Mouse (Mus musculus) kidney, embryonic 16.5 days (tissue): Measurements from ENCODE around the gene Wnt6. TPM values are rescaled to one million over a fixed set of nuclear protein-coding genes. Genes with fewer than 3 reads are reported as not detected.

Experiments used
- ATAC-seq: fragments of 200-750 bp; cut with Nextera tagmentation; 2 replicates; pipeline ENCODE4 v1.8.0; 2017; ENCODE audit warnings: moderate TSS enrichment; ENCODE audit not compliant: low FRiP score, low TSS enrichment
- H3K27ac ChIP-seq: fragments of 300-500 bp; sonication (generic); 2 replicates; pipeline ENCODE4 v1.5.1; 2014; ENCODE audit warnings: low read length
- H3K27me3 ChIP-seq: fragments of 300-500 bp; sonication (generic); 2 replicates; pipeline ENCODE4 v1.6.1; 2014; ENCODE audit warnings: low read length, control low read depth, mixed read lengths; ENCODE audit not compliant: insufficient read depth
- H3K36me3 ChIP-seq: fragments of 300-500 bp; sonication (generic); 2 replicates; pipeline ENCODE4 v1.6.1; 2014; ENCODE audit warnings: low read length, control low read depth, mixed read lengths; ENCODE audit not compliant: insufficient read depth
- H3K4me1 ChIP-seq: fragments of 300-500 bp; sonication (generic); 2 replicates; pipeline ENCODE4 v1.6.1; 2014; ENCODE audit warnings: low read length, control low read depth, mixed read lengths; ENCODE audit not compliant: insufficient read depth
- H3K4me2 ChIP-seq: fragments of 300-500 bp; sonication (generic); replicated peaks from 2 replicates; pipeline ENCODE4 v1.6.1; 2014; ENCODE audit warnings: low read depth, low read length
- H3K4me3 ChIP-seq: fragments of 300-500 bp; sonication (generic); 2 replicates; pipeline ENCODE4 v1.5.1; 2014; ENCODE audit warnings: mild to moderate bottlenecking, low read length
- H3K9ac ChIP-seq: fragments of 300-500 bp; sonication (generic); replicated peaks from 2 replicates; pipeline ENCODE4 v1.6.1; 2014; ENCODE audit warnings: low read length
- H3K9me3 ChIP-seq: fragments of 300-500 bp; sonication (generic); 2 replicates; pipeline ENCODE4 v1.6.1; 2016; ENCODE audit warnings: low read length, control low read depth
- WGBS: fragments of 180-500 bp; shearing (Covaris S2); extraction: QIAGEN DNeasy Blood & Tissue Kit; methylation state at CpG from one replicate; pipeline ENCODE4 v1.1.7; 2014; 5-methylcytosine and 5-hydroxymethylcytosine counted together
- polyA plus RNA-seq: library from polyadenylated mRNA; unstranded; fragments of >200 nt; fragmentation: Nextera tagmentation; extraction: Ambion mirVana; gene quantifications from 2 replicates; pipeline ENCODE4 v1.2.1, GENCODE M21; 2015

Gene Wnt6
- polyA plus RNA-seq, 1 experiment from 2014 or later = 2.5 TPM

DNA sequence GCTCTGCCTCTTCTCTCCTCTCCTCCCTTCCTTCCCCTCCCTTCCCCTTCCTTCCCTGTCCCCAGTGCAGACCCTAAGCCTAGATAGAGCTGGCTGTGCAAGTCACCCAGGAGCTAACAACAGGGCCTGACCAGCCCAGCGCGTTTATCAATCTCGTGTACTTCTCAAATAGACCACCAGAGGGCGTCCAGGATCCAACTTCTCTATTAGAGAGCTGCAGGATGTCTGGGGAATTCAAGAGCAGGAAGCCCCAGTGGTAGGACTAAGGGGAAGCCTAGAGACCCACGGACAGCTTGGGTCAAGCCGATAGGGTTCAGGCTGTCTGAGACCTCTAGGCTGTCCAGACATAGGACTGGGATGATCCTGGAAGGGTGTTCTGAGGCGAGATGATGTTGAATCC lies 16.2 kb downstream of the Wnt6 start:
- Histone ChIP-seq H3K27me3 (peaks cover 99% of the 10 kb centered on the region), H3K9me3 (peaks cover 4% of the 10 kb centered on the region; the same call in 1 of the 2 replicates), H3K4me1 (peaks cover 25% of the 10 kb centered on the region), H3K27ac (no peak overlapping the region), H3K4me3 (no peak overlapping the region), H3K4me2 (no peak overlapping the region), H3K36me3 (no peaks in the 10 kb centered on the region), H3K9ac (no peak overlapping the region)
- ATAC-seq = 0 out of 2 replicates have a peak, but pooled peaks have one; percentile 47
- WGBS = 6% methylated on average over 7 of the region's 7 CpGs

DNA sequence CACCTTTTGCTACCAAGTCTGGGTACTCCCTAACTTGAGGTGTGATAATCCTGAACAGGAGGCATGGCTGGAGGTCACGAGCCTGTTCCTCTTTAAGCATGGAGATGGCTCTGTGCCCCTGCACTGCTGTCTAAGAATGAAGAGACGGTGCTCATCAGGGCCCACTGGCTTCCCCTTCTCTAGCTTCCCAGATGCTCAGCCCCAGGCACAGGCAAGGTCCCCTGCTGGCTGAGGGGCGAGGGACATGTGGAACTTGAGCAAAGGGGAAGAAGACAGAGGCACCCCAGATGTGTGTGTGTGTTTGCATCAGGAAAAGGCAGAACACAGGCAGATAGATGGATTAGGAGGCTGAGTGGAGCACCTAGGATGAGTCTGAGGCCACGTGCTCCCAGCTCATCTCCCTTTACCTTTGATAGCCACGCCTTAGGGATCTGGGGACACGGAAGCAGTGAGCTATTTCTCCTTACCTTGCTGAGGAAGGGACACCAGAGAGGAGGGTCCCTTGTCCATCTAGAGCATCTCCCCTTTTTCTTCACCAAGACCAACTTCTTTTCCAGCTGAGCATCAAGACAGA lies 17.0 kb downstream of the Wnt6 start:
- no peak overlapping the region for H3K4me2 ChIP-seq
- H3K4me3 ChIP-seq = no peak overlapping the region
- no peak overlapping the region for H3K9ac ChIP-seq
- H3K27me3 ChIP-seq = peaks cover 99% of the 10 kb centered on the region
- peaks cover 4% of the 10 kb centered on the region; the same call in 1 of the 2 replicates for H3K9me3 ChIP-seq
- 34% methylated on average over 6 of the region's 6 CpGs for WGBS
- H3K27ac ChIP-seq = no peak overlapping the region
- no peak for ATAC-seq
- H3K4me1 ChIP-seq = peaks cover 22% of the 10 kb centered on the region
- no peaks in the 10 kb centered on the region for H3K36me3 ChIP-seq

DNA sequence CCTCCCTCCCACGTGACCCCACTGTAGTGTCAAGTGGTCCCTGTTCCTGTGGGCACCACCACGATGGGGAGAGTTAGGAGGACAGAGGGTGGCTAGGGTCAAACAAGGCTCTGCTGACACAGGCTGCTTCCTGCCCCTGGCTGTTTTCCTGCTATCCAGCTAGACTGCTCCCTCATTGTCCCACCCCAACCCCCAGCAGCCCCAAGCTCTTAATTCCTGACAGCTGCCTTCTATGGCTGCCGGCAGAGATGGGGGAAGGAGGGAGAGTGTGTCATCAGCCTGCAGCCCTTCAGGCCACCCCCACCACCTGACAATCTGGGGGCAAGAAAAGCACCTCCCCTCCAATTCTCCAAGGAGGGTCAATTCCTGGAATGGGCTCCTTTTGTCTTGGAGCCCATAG lies 18.4 kb downstream of the Wnt6 start:
- WGBS = 11% methylated on average over 3 of the region's 3 CpGs
- H3K4me2 ChIP-seq = no peak overlapping the region
- peaks cover 99% of the 10 kb centered on the region for H3K27me3 ChIP-seq
- H3K9ac ChIP-seq = no peak overlapping the region
- peaks cover 26% of the 10 kb centered on the region for H3K4me1 ChIP-seq
- peaks cover 2% of the 10 kb centered on the region; the same call in 1 of the 2 replicates for H3K9me3 ChIP-seq
- no peak overlapping the region for H3K4me3 ChIP-seq
- no peaks in the 10 kb centered on the region for H3K36me3 ChIP-seq
- ATAC-seq = no peak
- H3K27ac ChIP-seq = no peak overlapping the region

DNA sequence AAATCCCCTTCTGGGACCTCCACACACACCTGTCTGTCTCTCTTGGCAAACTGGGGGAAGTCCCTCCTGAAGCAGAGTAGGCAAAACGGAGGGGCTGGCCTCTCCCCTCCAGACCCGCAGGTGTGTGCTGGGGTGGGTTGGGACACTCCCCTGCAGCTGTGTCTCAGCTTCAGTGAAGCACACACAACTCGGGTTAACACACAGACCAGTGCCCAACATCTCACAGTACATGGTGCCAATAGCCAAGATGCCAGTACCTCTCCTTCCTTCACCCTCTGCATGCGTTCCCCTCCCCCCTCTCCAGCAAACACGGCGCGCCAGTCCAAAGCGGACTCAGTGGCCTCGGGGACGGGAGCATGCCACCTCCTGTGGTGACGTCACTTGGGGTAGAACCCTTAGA lies 19.6 kb downstream of the Wnt6 start, which contains the start of gene Wnt10a:
Gene Wnt10a, plus strand, starts transcription at position 268 of the 400 bp plus-strand sequence.
- 2% methylated on average over 11 of the region's 11 CpGs for WGBS
- Histone ChIP-seq H3K27ac (no peak within 1 kb of the TSS), H3K27me3 (peaks cover 100% of the 10 kb centered on the region), H3K4me2 (peak within 1 kb of the TSS; percentile 64), H3K4me3 (peak within 1 kb of the TSS; percentile 34), H3K36me3 (no peaks in the 10 kb centered on the region), H3K9ac (peak within 1 kb of the TSS; percentile 24; the same call in 1 of the 2 replicates), H3K9me3 (no peaks in the 10 kb centered on the region), H3K4me1 (peaks cover 27% of the 10 kb centered on the region)
- ATAC-seq = no peak

DNA sequence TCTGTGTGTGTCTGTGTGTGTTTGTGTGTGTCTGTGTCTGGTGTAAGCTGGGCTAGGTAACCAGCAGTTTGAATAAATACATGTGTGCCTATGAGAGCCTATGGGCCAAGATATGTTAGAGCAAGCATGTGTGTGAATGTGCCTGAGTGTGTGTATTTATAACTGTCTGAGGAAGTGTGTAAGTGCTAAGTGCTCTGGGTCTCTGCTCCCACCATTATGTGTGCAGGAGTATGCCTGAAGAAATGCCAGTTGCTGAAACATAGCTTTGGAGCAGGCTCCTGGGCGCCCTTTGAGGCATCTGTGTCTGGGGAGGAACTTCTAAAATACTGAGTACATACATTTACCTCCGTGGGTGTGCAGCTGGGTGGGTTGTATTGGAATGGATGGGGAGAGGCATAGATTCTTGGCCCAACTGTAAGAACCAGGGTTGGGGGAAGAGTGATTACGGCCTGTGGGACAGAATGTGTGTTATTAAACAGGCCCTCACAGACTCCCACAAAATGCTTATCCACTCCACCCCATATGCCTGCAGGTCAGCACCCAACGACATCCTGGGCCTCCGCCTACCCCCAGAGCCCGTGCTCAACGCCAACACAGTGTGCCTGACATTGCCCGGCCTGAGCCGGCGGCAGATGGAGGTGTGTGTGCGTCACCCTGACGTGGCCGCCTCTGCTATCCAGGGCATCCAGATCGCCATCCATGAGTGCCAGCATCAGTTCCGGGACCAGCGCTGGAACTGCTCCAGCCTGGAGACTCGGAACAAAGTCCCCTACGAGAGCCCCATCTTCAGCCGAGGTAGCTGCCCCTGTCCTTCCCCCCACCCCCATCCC lies 21.4 kb downstream of the Wnt6 start:
- H3K9ac ChIP-seq = no peak overlapping the region
- no peak overlapping the region for H3K27ac ChIP-seq
- no peak overlapping the region for H3K4me2 ChIP-seq
- H3K27me3 ChIP-seq = peaks cover 99% of the 10 kb centered on the region
- H3K4me3 ChIP-seq = no peak overlapping the region
- ATAC-seq = no peak
- H3K4me1 ChIP-seq = peaks cover 31% of the 10 kb centered on the region
- H3K9me3 ChIP-seq = no peaks in the 10 kb centered on the region
- no peaks in the 10 kb centered on the region for H3K36me3 ChIP-seq
- WGBS = 22% methylated on average over 19 of the region's 19 CpGs

DNA sequence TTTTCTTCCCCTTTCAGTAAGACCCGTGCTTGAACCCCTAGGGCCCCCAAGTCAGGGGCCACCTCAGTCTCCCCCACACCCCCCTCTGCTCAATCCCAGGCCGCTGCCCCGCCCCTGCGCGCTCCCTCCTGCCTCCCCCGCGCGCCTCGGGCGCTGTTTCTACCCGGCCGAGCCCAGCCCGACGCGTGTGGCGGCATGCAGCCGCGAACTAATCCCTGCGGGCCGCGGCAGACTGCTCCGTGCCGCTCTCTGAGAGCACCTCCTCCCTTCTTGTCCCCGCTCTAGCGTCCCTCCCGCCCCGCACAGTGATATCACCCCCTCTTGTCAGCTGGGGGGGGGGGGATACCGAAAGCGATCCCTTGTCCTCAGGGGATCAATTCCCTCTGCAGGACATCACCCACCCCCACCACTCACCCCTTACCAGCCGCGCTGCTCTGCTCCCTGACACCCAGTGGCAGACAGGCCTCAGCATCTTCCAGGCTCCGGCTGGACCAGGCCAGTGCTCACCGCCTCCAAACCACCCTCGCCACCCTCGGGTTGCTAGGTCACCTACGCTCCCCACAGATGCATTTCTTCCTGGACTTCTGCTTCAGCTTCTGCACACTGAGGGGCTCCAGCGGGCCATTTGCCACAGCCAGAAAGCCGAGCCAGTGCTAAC lies 22.9 kb downstream of the Wnt6 start:
- peaks cover 99% of the 10 kb centered on the region for H3K27me3 ChIP-seq
- H3K27ac ChIP-seq = no peak overlapping the region
- H3K9me3 ChIP-seq = no peaks in the 10 kb centered on the region
- H3K4me2 ChIP-seq = peak overlapping the region; percentile 49
- peak; percentile 43 for ATAC-seq
- peak overlapping the region; percentile 24 for H3K4me3 ChIP-seq
- H3K9ac ChIP-seq = 0 out of 2 replicates have a peak overlapping the region, but pooled peaks have one; percentile 1
- no peaks in the 10 kb centered on the region for H3K36me3 ChIP-seq
- under 1% methylated on average over 32 of the region's 38 CpGs for WGBS
- peaks cover 25% of the 10 kb centered on the region for H3K4me1 ChIP-seq

DNA sequence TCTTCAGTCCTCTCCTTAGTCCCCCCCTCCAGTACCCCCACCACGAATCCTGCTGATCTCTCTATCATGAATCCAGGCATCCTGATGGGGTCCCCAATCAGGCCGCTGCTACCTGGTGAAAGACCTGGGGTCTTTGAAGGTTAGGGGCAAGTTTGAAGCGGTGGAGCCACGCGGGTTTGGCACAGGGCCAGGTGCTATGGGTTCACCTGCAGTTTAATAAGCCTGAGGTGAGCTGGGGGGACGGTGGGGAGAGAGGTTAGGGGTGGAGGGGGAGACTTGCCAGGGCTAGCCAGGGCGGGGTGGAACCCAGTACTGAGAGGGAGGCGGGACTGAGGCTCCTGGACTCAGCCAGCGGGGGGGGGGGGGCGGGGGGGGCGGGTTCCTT lies 23.4 kb downstream of the Wnt6 start:
- WGBS = 1% methylated on average over 7 of the region's 11 CpGs
- H3K9me3 ChIP-seq = no peaks in the 10 kb centered on the region
- ATAC-seq = no peak
- H3K27me3 ChIP-seq = peaks cover 99% of the 10 kb centered on the region
- H3K4me3 ChIP-seq = no peak overlapping the region
- H3K4me1 ChIP-seq = peaks cover 25% of the 10 kb centered on the region
- peak overlapping the region; percentile 49 for H3K4me2 ChIP-seq
- H3K9ac ChIP-seq = 0 out of 2 replicates have a peak overlapping the region, but pooled peaks have one; percentile 1
- H3K27ac ChIP-seq = no peak overlapping the region
- H3K36me3 ChIP-seq = no peaks in the 10 kb centered on the region

DNA sequence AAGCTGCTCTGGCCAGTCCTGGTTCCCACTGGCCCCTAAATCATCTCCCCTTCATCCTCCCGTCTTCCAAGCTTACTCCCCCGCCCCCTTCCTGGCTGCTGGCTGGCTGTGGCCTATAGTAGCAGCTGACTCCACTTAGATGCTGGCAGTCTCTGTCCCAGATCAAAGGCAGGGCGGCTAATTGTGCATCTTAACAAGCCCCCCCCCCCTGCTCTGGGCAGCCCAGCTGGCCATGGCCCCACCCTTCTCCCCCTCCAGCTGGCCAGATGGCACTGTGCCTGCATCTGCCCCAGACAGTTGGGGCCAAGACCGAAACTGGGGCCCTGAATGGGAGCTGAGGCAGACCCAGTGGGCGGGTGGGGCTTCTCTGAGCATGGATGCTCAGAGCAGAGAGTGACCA lies 25.8 kb downstream of the Wnt6 start:
- Histone ChIP-seq H3K27ac (no peak overlapping the region), H3K27me3 (peaks cover 99% of the 10 kb centered on the region), H3K9ac (no peak overlapping the region), H3K4me3 (no peak overlapping the region), H3K36me3 (no peaks in the 10 kb centered on the region), H3K4me2 (no peak overlapping the region), H3K4me1 (peaks cover 23% of the 10 kb centered on the region), H3K9me3 (no peaks in the 10 kb centered on the region)
- 10% methylated on average over 5 of the region's 5 CpGs for WGBS
- ATAC-seq = peak; percentile 56

DNA sequence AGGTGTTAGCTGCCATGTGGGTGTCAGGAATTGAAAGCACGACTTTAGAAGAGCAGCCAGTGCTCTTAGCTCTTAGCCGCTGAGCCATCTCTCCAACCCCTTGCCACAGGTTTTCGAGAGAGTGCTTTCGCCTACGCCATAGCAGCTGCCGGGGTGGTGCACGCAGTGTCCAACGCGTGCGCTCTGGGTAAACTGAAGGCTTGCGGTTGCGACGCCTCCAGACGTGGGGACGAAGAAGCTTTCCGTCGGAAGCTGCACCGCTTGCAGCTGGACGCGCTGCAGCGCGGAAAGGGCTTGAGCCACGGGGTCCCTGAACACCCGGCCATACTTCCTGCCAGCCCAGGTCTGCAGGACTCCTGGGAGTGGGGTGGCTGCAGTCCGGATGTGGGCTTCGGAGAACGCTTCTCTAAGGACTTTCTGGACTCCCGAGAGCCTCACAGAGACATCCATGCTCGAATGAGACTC lies 28.8 kb downstream of the Wnt6 start:
- Histone ChIP-seq H3K9me3 (no peaks in the 10 kb centered on the region), H3K4me3 (peak overlapping the region; percentile 32), H3K27me3 (peaks cover 99% of the 10 kb centered on the region), H3K9ac (peak overlapping the region; percentile 47), H3K4me2 (peak overlapping the region; percentile 51), H3K36me3 (no peaks in the 10 kb centered on the region), H3K27ac (no peak overlapping the region), H3K4me1 (peaks cover 22% of the 10 kb centered on the region)
- no peak for ATAC-seq
- WGBS = under 1% methylated on average over 29 of the region's 29 CpGs
